Comparison of ENCODE assay signal across 9 mouse cellular contexts in the genomic region with DNA sequence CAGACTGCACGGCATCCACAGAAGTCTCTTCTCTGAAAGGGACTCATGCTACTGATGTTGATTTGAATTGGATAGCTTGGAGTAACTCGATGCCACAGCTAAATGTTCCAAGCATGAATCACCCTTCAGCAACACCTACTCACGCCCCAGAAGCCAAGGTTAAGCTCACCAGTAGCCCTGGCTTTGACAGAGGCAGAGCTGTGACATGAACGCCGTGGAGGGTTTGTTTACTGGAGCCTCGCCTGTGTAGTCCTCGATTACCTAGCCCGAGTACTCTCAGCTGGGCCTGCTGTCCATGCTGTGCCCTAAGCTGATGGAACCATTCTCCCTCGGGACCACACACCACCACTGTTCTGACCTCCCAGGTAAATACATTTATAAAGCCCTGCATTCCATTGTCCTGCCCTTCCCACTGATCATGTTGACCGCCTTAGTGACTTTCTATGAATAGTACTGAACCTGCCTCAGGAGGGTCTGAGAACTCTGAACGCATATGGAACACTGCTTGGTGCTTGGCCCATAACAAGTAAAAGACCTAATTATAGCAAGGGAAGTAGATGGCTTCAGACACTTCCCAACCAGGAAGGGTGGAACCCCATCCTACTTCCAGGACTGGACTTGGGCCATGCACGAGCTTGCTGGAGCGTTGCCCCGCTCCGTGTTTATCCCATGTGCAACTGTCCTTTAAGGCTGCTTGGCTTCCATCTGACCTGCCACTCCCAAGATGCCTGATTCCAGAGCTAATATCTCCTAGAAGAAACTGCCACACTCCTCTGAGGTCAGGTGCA. TPM values are rescaled to one million over a fixed set of nuclear protein-coding genes. Genes with fewer than 3 reads are reported as not detected.
DNase-seq lines count a peak whose midpoint lies in the region; ATAC-seq lines count a peak whose summit lies in the region.
"Had no signal": no experiment of that assay in that cellular context is flagged by ENCODE, and none has a peak within 500 bp of the region (broad histone marks: within the 10 kb centered on the region; RNA-seq: fewer than 3 reads in every experiment).

No protein-coding gene starts in this region.

- H3K9me3 ChIP-seq in kidney, embryonic 14.5 days (ENCODE audit: control insufficient read depth, low read length): no peaks in the 10 kb centered on the region
- no peaks in the 10 kb centered on the region for H3K9me3 ChIP-seq in stomach, embryonic 15.5 days
- H3K9me3 ChIP-seq: liver, embryonic 15.5 days had no signal

- peak overlapping the region; percentile 32; the same call in 1 of the 2 replicates for H3K27ac ChIP-seq in kidney, embryonic 14.5 days (ENCODE audit: low read depth, low read length)
- peak overlapping the region; percentile 57; the same call in 1 of the 2 replicates for H3K27ac ChIP-seq in stomach, embryonic 15.5 days
- H3K27ac ChIP-seq: liver, embryonic 15.5 days had no signal

- no peak overlapping the region for H3K4me2 ChIP-seq in kidney, embryonic 14.5 days (replicated peaks; ENCODE audit: low read depth, low read length)
- no peak overlapping the region for H3K4me2 ChIP-seq in stomach, embryonic 15.5 days
- H3K4me2 ChIP-seq: liver, embryonic 15.5 days had no signal

- no peak overlapping the region for H3K4me3 ChIP-seq in kidney, embryonic 14.5 days (ENCODE audit: low read length)
- no peak overlapping the region for H3K4me3 ChIP-seq in stomach, embryonic 15.5 days (replicated peaks)
- H3K4me3 ChIP-seq: liver, embryonic 15.5 days had no signal

- no peak for ATAC-seq in kidney, embryonic 14.5 days (ENCODE audit: low FRiP score, low TSS enrichment)
- no peak; the same call in 1 of the 2 replicates for ATAC-seq in stomach, embryonic 15.5 days (ENCODE audit: insufficient read depth, low FRiP score, low read depth)

- peaks cover 15% of the 10 kb centered on the region for H3K4me1 ChIP-seq in kidney, embryonic 14.5 days (ENCODE audit: control insufficient read depth, insufficient read depth, low read length)
- H3K4me1 ChIP-seq in stomach, embryonic 15.5 days: peaks cover 14% of the 10 kb centered on the region
- H3K4me1 ChIP-seq: liver, embryonic 15.5 days had no signal

- 46% methylated on average over 15 of the region's 15 CpGs for WGBS in kidney, embryonic 14.5 days
- WGBS in stomach, embryonic 15.5 days: 40% methylated on average over 15 of the region's 15 CpGs

- peak; percentile 79 for DNase-seq in urinary bladder, postnatal 14 days (ENCODE audit: low spot score)
- DNase-seq in urinary bladder, adult 2 months (ENCODE audit: low spot score): no peak
- peak; percentile 91 for DNase-seq in heart, adult 8-10 months (ENCODE audit: low spot score)
- DNase-seq in ovary, postnatal 14 days (ENCODE audit: low spot score): no peak
- no peak for DNase-seq in right cerebral cortex, postnatal 14 days
- no peak for DNase-seq in thymus, postnatal 36 days

- no peaks in the 10 kb centered on the region for H3K27me3 ChIP-seq in kidney, embryonic 14.5 days (ENCODE audit: control insufficient read depth, insufficient read depth, low read length)
- no peaks in the 10 kb centered on the region for H3K27me3 ChIP-seq in stomach, embryonic 15.5 days (replicated peaks)
- H3K27me3 ChIP-seq: liver, embryonic 15.5 days had no signal

- H3K36me3 ChIP-seq in kidney, embryonic 14.5 days (ENCODE audit: control insufficient read depth, insufficient read depth, low read length): peaks cover 28% of the 10 kb centered on the region
- peaks cover 21% of the 10 kb centered on the region for H3K36me3 ChIP-seq in stomach, embryonic 15.5 days

- H3K9ac ChIP-seq in kidney, embryonic 14.5 days (ENCODE audit: low read depth, low read length): no peak overlapping the region
- H3K9ac ChIP-seq in stomach, embryonic 15.5 days: no peak overlapping the region
- H3K9ac ChIP-seq: liver, embryonic 15.5 days had no signal

RNA-seq across cellular contexts. Expression of a gene that starts 7.7 kb away (rescaled TPM):
- 30.4 and 32.8 TPM in 2 replicates for polyA plus RNA-seq in urinary bladder, adult 2 months (2012; rRNA removed)
- 10 to 100 TPM; 18.9 to 20.1 (median 19.6) TPM for total RNA-seq in heart, adult 8-10 months (2022)
- polyA plus RNA-seq in kidney, embryonic 14.5 days (2014; fragmentation: Nextera tagmentation; extraction: Ambion mirVana): 45.2 and 49.7 TPM in 2 replicates
- 49.5 and 50.9 TPM in 2 replicates for polyA plus RNA-seq in stomach, embryonic 15.5 days (2015; fragmentation: Nextera tagmentation; extraction: Ambion mirVana)

RNA-seq across cellular contexts. Expression of a gene that starts 7.7 kb away (rescaled TPM):
- polyA plus RNA-seq in urinary bladder, adult 2 months (2012; rRNA removed): 47.1 and 50.6 TPM in 2 replicates
- 10 to 100 TPM; 33.7 to 37.7 (median 35.0) TPM for total RNA-seq in heart, adult 8-10 months (2022)
- polyA plus RNA-seq in kidney, embryonic 14.5 days (2014; fragmentation: Nextera tagmentation; extraction: Ambion mirVana): 63.1 and 63.4 TPM in 2 replicates
- 46.4 and 51.3 TPM in 2 replicates for polyA plus RNA-seq in stomach, embryonic 15.5 days (2015; fragmentation: Nextera tagmentation; extraction: Ambion mirVana)

RNA-seq across cellular contexts. Expression of a gene that starts 27.5 kb away (rescaled TPM):
- 17.1 and 25.1 TPM in 2 replicates for polyA plus RNA-seq in urinary bladder, adult 2 months (2012; rRNA removed)
- 1 to 10 TPM; 4.0 to 5.9 (median 4.9) TPM for total RNA-seq in heart, adult 8-10 months (2022)
- 6.7 and 11.9 TPM in 2 replicates for polyA plus RNA-seq in kidney, embryonic 14.5 days (2014; fragmentation: Nextera tagmentation; extraction: Ambion mirVana)
- 14.6 TPM in 2 replicates for polyA plus RNA-seq in stomach, embryonic 15.5 days (2015; fragmentation: Nextera tagmentation; extraction: Ambion mirVana)

RNA-seq across cellular contexts. Expression of a gene that starts 33.2 kb away (rescaled TPM):
- 2,258 and 2,468 TPM in 2 replicates for polyA plus RNA-seq in urinary bladder, adult 2 months (2012; rRNA removed)
- 10 to 100 TPM; 57.4 to 70.8 (median 63.8) TPM for total RNA-seq in heart, adult 8-10 months (2022)
- 81.5 and 88.5 TPM in 2 replicates for polyA plus RNA-seq in kidney, embryonic 14.5 days (2014; fragmentation: Nextera tagmentation; extraction: Ambion mirVana)
- polyA plus RNA-seq in stomach, embryonic 15.5 days (2015; fragmentation: Nextera tagmentation; extraction: Ambion mirVana): 607 and 634 TPM in 2 replicates

RNA-seq across cellular contexts. Expression of a gene that starts 53.3 kb away (rescaled TPM):
- polyA plus RNA-seq in urinary bladder, adult 2 months (2012; rRNA removed): 96.5 and 122 TPM in 2 replicates
- 10 to 100 TPM; 73.6 to 90.4 (median 83.5) TPM for total RNA-seq in heart, adult 8-10 months (2022)
- polyA plus RNA-seq in kidney, embryonic 14.5 days (2014; fragmentation: Nextera tagmentation; extraction: Ambion mirVana): 76.4 and 91.6 TPM in 2 replicates
- polyA plus RNA-seq in stomach, embryonic 15.5 days (2015; fragmentation: Nextera tagmentation; extraction: Ambion mirVana): 97.8 and 113 TPM in 2 replicates

Comparison
In these comparisons a context has a peak if more than half of its experiments do, and no peak if none do; other contexts are left out.
1. DNase-seq: peak in urinary bladder, postnatal 14 days (single experiment) and heart, adult 8-10 months (single experiment); none in urinary bladder, adult 2 months (single experiment), ovary, postnatal 14 days (single experiment), right cerebral cortex, postnatal 14 days (single experiment) and thymus, postnatal 36 days (0 of 2).